Mouse (Mus musculus) spleen, adult 2 months (tissue): Measurements from ENCODE around the gene Src. TPM values are rescaled to one million over a fixed set of nuclear protein-coding genes. Genes with fewer than 3 reads are reported as not detected.

ENCODE experiments used
- DNase-seq, 2 experiments: peaks; one replicate each; pipeline versions ENCODE4 v3.0.0 to v3.0.0-alpha.2; 2012 to 2021; ENCODE audit warnings: low spot score in 2 of 2, low read depth in 1 of 2
- H3K27ac ChIP-seq: fragments of 200-500 bp; 2 replicates; pipeline ENCODE4 v1.5.1; 2012; ENCODE audit warnings: low read length, inconsistent platforms; ENCODE audit not compliant: insufficient read depth
- H3K27me3 ChIP-seq: fragments of 200-500 bp; 2 replicates; pipeline ENCODE4 v1.6.1; 2012; ENCODE audit warnings: mild to moderate bottlenecking, moderate library complexity, low read length, inconsistent platforms; ENCODE audit not compliant: control insufficient read depth, insufficient read depth
- H3K36me3 ChIP-seq: fragments of 200-500 bp; 2 replicates; pipeline ENCODE4 v1.6.1; 2012; ENCODE audit warnings: mild to moderate bottlenecking, low read length, inconsistent platforms; ENCODE audit not compliant: control insufficient read depth, insufficient read depth
- H3K4me1 ChIP-seq: fragments of 200-500 bp; 2 replicates; pipeline ENCODE4 v1.6.1; 2011; ENCODE audit warnings: inconsistent platforms; ENCODE audit not compliant: control insufficient read depth, insufficient read depth, insufficient read length
- H3K4me3 ChIP-seq: fragments of 200-500 bp; 2 replicates; pipeline ENCODE4 v1.5.1; 2011; ENCODE audit warnings: mild to moderate bottlenecking, inconsistent platforms; ENCODE audit not compliant: insufficient read depth, insufficient read length; ENCODE audit errors: extremely low read depth
- CTCF ChIP-seq: fragments of 200-500 bp; IDR thresholded peaks from 2 replicates; pipeline ENCODE4 v1.5.1; 2011; ENCODE audit warnings: mild to moderate bottlenecking, inconsistent platforms; ENCODE audit not compliant: insufficient read depth, insufficient read length, insufficient replicate concordance; ENCODE audit errors: extremely low read depth
- POLR2A ChIP-seq: fragments of 200-500 bp; IDR thresholded peaks from 2 replicates; pipeline ENCODE4 v1.6.1; 2011; ENCODE audit warnings: low read depth, low read length, inconsistent platforms
- WGBS: fragments of 180-500 bp; shearing (Covaris S2); methylation state at CpG from one replicate; pipeline ENCODE4 v1.1.7; 2018; 5-methylcytosine and 5-hydroxymethylcytosine counted together
- polyA plus RNA-seq: library from polyadenylated mRNA; depleted of rRNA; stranded (reverse); fragments of >200 nt; gene quantifications from 2 replicates; pipeline ENCODE4 v1.2.3, GENCODE M21; 2012

Src gene
- polyA plus RNA-seq, 1 experiment = 14.6 TPM

DNA sequence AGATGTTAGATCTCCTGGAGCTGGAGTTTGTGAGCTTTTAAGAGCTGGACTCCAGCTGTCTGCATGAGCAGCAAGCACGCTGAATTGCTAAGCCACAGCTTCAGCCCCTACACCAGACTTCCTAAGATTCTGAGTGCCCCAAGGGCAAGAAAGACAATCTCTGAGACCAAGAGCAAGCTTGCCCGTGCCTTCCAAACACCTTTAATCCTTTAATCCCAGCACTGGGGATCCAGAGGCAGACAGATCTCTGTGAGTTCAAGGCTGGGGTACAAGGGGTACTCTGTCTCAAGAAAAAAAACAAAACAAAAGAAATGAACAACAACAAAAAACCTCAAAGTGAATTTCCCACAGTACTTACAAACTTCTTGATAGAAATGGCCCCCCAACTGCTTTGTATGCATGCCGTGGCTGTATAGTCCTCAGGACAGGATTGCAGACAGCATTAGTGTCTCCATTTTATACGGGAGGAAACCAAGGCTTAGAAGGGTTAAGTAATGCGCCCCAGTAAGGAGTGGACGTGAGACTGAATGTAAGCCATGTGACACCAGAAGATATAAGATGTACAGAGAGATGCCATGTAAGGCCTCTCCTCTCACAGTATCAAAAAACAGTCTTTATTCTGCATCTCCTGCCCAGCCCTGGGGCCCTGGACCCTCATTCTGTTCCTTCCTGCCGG, 68.9 kb downstream of the Src start:
- DNase-seq = no peak
- no peak overlapping the region for H3K27ac ChIP-seq
- TF ChIP-seq CTCF (no peak), POLR2A (no peak)
- H3K36me3 ChIP-seq = no peaks in the 10 kb centered on the region
- H3K27me3 ChIP-seq = no peaks in the 10 kb centered on the region
- no peak overlapping the region for H3K4me3 ChIP-seq
- WGBS = 77% methylated on average over 7 of the region's 7 CpGs
- no peaks in the 10 kb centered on the region for H3K4me1 ChIP-seq

DNA sequence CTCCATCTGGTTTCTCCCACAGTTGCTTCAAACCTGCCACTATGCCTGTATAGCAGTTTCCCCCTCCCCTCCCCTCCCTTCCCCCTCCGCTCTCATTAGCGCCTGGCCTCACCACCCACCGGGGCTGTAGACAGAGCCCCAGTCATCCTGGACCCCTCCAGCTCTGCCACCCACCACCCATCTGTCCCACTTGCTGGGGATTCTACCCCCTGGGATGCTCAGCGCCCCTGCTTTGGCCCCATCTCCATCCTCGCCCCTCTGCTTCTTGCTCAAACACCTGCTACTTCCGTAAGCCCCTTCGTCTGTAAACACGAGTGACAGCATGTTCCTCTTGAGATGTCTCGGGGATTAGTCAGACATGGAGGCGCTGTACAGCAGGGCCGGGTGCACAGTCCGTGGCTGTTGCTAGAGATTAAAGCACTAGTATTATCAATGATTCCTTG, 69.5 kb downstream of the Src start:
- no peaks in the 10 kb centered on the region for H3K4me1 ChIP-seq
- DNase-seq = no peak
- WGBS = 72% methylated on average over 12 of the region's 12 CpGs
- no peak overlapping the region for H3K4me3 ChIP-seq
- H3K27ac ChIP-seq = no peak overlapping the region
- H3K27me3 ChIP-seq = no peaks in the 10 kb centered on the region
- H3K36me3 ChIP-seq = no peaks in the 10 kb centered on the region
- TF ChIP-seq CTCF (no peak), POLR2A (no peak)

DNA sequence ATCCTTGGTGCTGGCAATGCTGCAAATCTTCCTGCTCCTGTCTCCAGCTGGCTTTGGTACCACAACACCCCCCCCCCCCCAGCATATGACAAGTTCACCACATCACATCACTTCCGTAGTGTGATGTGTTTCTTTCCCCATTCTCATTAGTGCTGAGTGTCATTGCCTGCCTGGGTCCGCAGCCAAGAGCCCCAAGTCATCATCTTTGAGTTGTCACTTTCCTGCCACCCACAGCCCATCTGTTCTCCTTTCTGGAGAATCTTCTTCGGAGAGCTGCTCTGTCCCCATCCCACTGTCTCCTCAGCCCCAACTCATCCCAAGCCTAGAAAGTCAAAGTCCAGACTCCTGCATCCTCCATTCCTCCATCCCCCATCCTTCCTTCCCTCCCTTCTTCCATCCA, 75.0 kb downstream of the Src start:
- no peak for DNase-seq
- no peak overlapping the region for H3K27ac ChIP-seq
- 76% methylated on average over 3 of the region's 3 CpGs for WGBS
- H3K36me3 ChIP-seq = no peaks in the 10 kb centered on the region
- H3K4me3 ChIP-seq = no peak overlapping the region
- TF ChIP-seq CTCF = no peak
- no peak for TF ChIP-seq POLR2A
- no peaks in the 10 kb centered on the region for H3K4me1 ChIP-seq
- H3K27me3 ChIP-seq = no peaks in the 10 kb centered on the region

DNA sequence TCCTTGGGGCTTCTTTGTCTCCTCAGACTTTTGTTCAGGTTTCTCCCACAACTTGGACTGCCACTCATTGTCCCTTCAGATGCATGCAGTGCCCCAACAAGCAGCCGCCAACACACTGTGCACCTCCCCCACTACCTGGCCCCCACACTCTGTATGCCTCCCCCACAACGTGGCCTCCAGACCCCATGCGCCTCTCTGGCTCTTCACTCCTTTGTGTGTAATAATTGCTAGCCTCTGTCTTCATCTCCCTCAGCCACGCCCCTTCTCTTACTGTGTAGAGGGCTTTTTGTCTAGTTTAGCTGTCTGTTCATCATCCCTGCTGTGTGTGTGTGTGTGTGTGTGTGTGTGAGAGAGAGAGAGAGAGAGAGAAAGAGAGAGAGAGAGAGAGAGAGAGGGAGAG, 80.3 kb downstream of the Src start:
- H3K4me1 ChIP-seq = no peaks in the 10 kb centered on the region
- no peaks in the 10 kb centered on the region for H3K36me3 ChIP-seq
- DNase-seq = no peak
- H3K27me3 ChIP-seq = no peaks in the 10 kb centered on the region
- TF ChIP-seq POLR2A = no peak
- TF ChIP-seq CTCF = no peak
- WGBS = 64% methylated on average over 4 of the region's 4 CpGs
- H3K4me3 ChIP-seq = no peak overlapping the region
- H3K27ac ChIP-seq = no peak overlapping the region

DNA sequence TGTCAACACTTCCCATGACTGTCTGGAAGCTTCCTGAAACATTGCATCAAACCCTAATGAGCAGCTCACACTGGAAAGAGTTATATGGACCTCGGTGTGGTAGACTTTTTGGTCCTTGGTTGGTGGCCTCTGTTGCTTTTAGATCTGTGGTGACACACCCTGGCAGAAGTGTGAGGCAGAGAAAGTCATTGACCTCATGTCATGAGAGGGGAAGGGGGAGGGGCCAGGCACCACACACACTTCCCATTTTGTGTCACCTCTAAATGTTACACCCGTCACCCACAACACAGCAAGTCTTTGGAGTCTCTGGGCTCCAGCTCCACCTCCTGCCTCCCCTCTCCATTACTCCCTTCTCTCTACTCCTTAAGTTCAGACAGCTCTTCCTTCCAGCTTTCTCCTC, 82.1 kb downstream of the Src start:
- TF ChIP-seq CTCF (no peak), POLR2A (no peak)
- no peaks in the 10 kb centered on the region for H3K27me3 ChIP-seq
- H3K36me3 ChIP-seq = no peaks in the 10 kb centered on the region
- no peak for DNase-seq
- H3K4me3 ChIP-seq = no peak overlapping the region
- H3K4me1 ChIP-seq = no peaks in the 10 kb centered on the region
- H3K27ac ChIP-seq = no peak overlapping the region
- WGBS = 14% methylated on average over 2 of the region's 2 CpGs

DNA sequence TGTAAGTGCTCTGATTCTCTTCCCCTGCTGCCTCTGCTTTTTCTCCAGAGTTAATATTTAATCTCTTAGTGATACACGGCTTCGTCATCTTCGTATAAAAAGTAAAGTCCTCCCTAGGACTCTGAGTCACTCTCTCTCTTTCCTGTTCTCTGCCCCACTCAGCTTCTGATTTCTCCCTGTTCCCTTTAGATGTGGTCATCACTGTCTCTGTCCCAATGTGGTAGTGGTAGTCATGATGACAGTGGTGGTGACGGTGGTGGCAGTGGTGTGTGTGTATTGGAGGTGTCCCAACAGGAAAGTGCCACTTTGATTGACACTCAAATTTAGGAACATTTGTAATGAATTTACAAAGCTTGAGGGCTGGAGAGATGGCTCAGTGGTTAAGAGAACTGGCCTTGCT, 83.1 kb downstream of the Src start:
- no peaks in the 10 kb centered on the region for H3K27me3 ChIP-seq
- no peaks in the 10 kb centered on the region for H3K4me1 ChIP-seq
- DNase-seq = no peak
- TF ChIP-seq CTCF (no peak), POLR2A (no peak)
- no peaks in the 10 kb centered on the region for H3K36me3 ChIP-seq
- 58% methylated on average over 4 of the region's 4 CpGs for WGBS
- no peak overlapping the region for H3K4me3 ChIP-seq
- no peak overlapping the region for H3K27ac ChIP-seq

DNA sequence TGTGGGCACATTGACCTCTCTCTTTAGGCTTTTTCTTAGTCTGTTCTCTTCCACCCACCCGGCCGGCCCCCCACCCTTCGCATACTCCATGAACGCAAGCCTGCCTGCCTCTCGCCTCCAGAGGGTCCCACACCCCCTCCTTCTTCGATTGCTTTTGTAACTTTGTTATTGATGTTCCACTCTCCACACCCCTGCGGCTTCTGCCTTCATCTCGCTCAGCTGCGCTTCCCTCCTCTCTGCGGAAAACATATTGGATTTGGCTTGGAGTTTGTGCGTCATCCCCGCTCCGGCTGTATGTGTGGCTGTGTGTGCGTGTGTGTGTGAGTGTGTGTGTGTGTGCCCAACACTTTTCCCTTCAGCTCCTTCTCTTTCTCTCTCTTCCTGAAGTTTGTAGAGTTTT, 88.5 kb downstream of the Src start:
- DNase-seq = no peak
- 76% methylated on average over 14 of the region's 14 CpGs for WGBS
- Histone ChIP-seq H3K4me3 (no peak overlapping the region), H3K27ac (no peak overlapping the region), H3K27me3 (no peaks in the 10 kb centered on the region), H3K36me3 (no peaks in the 10 kb centered on the region), H3K4me1 (no peaks in the 10 kb centered on the region)
- TF ChIP-seq POLR2A (no peak), CTCF (no peak)
